Mouse (Mus musculus): ENCODE results near the gene Trarg1. TPM values are rescaled to one million over a fixed set of nuclear protein-coding genes. Genes with fewer than 3 reads are reported as not detected.

Trarg1 gene
- polyA plus RNA-seq, 1 experiment from 2014 or later, result 0.61 TPM

DNA sequence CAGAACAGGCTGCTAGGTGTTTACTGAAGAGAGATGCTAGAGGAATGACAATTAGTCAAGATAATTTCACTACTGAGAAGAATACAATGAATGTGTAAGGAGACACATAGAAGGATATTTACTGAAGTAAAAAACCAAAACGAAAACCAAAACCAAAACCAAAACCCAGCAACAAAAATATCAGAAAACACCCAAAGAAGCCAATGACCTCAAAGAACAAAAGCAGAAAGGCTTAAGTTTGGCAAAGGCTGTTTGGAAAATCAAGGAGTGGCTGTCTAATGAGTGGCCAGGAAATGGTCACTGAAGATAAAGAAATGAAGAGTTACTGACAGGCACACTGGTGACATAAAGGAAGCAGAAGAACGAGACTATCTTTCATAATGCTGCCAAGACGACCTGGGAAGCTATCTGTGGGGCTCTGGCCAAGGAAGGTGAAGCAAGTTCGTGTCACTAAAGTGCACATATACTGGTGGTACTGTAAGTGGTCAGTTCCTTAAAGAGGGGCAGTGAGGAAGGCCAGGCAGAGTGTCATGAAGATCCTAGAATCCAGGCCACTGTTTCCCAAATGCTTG, 56.2 kb downstream of the Trarg1 start:
- H3K27me3 ChIP-seq, result no peaks in the 10 kb centered on the region
- no peak overlapping the region for H3K27ac ChIP-seq
- H3K4me2 ChIP-seq (replicated peaks), result no peak overlapping the region
- H3K9ac ChIP-seq, result no peak overlapping the region
- WGBS, result 81% methylated on average over 4 of the region's 4 CpGs
- ATAC-seq (ENCODE audit: insufficient number of reproducible peaks, insufficient read depth, low FRiP score, low TSS enrichment), result no peak
- H3K36me3 ChIP-seq, result peaks cover 50% of the 10 kb centered on the region
- no peaks in the 10 kb centered on the region for H3K9me3 ChIP-seq
- no peaks in the 10 kb centered on the region for H3K4me1 ChIP-seq
- no peak overlapping the region for H3K4me3 ChIP-seq

GRCm38 (mm10) chr11:76739125-76739524, 59.5 kb downstream of the Trarg1 start:
- Histone ChIP-seq H3K27me3 (no peaks in the 10 kb centered on the region), H3K4me2 (replicated peaks) (no peak overlapping the region), H3K4me3 (no peak overlapping the region), H3K9ac (no peak overlapping the region), H3K27ac (no peak overlapping the region), H3K36me3 (peaks cover 47% of the 10 kb centered on the region), H3K4me1 (no peaks in the 10 kb centered on the region), H3K9me3 (no peaks in the 10 kb centered on the region)
- 75% methylated on average over 6 of the region's 6 CpGs for WGBS
- ATAC-seq (ENCODE audit: insufficient number of reproducible peaks, insufficient read depth, low FRiP score, low TSS enrichment), result no peak

DNA sequence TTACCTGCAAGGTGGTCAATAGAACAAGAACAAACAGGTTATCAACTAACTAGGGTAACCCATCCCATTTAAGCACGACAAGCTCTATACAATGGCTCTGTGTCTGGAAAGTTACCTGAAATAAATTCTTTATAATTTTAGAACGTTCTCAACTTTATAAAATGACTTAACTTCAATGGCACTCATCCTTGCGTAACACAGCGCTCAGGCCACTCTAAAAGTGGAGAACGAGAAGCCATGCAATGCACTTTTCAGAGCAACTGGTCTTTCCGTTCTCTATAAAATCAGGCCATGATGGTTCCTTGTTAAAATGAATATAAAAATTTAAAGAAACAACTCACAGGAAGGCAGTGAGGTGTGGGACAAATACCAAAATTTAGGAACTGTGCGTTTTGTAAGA, 62.9 kb downstream of the Trarg1 start:
- no peaks in the 10 kb centered on the region for H3K9me3 ChIP-seq
- H3K27me3 ChIP-seq, result no peaks in the 10 kb centered on the region
- WGBS, result 97% methylated on average over 7 of the region's 7 CpGs
- no peak overlapping the region for H3K4me2 ChIP-seq (replicated peaks)
- H3K9ac ChIP-seq, result no peak overlapping the region
- no peak overlapping the region for H3K4me3 ChIP-seq
- no peaks in the 10 kb centered on the region for H3K4me1 ChIP-seq
- no peak for ATAC-seq (ENCODE audit: insufficient number of reproducible peaks, insufficient read depth, low FRiP score, low TSS enrichment)
- peaks cover 41% of the 10 kb centered on the region for H3K36me3 ChIP-seq
- H3K27ac ChIP-seq, result no peak overlapping the region

DNA sequence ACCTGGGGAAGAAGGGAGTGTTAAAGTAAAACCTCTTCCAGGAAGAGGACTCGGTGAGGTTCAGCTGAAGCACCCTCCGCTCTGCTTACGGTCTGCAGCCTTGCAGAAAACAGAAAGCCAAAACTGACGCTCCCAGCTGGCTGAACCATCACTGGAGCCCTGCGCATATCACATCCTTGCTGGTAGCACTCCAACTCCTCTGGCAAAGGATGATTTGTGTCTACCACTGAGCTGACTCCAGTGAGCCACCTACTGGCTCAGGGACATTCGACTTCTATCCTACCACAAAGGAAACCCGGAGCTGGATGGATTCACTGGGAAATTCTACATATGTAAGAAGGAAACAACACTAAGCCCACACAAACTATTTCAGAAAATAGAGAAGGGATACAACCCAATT, 64.9 kb downstream of the Trarg1 start:
- no peak overlapping the region for H3K27ac ChIP-seq
- no peaks in the 10 kb centered on the region for H3K4me1 ChIP-seq
- no peaks in the 10 kb centered on the region for H3K9me3 ChIP-seq
- H3K36me3 ChIP-seq, result peaks cover 58% of the 10 kb centered on the region
- H3K4me2 ChIP-seq (replicated peaks), result no peak overlapping the region
- ATAC-seq (ENCODE audit: insufficient number of reproducible peaks, insufficient read depth, low FRiP score, low TSS enrichment), result no peak
- H3K4me3 ChIP-seq, result no peak overlapping the region
- 76% methylated on average over 7 of the region's 7 CpGs for WGBS
- no peak overlapping the region for H3K9ac ChIP-seq
- no peaks in the 10 kb centered on the region for H3K27me3 ChIP-seq

DNA sequence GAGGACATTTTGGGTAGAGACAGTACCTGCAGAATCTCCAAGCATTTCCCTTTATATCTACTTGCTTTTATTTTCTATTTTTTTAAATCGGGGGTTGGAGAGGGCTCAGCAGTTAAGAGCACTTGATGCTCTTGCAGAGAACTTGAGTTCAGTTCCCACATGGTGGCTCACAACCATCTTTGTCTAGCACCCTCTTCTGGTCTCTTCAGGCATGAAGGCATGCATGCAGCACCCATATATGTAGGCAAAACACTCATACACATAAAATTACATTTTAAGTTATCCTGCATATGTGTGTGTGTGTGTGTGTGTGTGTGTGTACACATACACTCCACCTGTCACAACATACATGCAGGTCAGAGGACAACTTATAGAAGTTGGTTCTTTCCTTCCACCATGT, 66.3 kb downstream of the Trarg1 start:
- no peak overlapping the region for H3K4me3 ChIP-seq
- WGBS, result 96% methylated on average over 1 of the region's 1 CpGs
- H3K4me1 ChIP-seq, result no peaks in the 10 kb centered on the region
- H3K27me3 ChIP-seq, result no peaks in the 10 kb centered on the region
- ATAC-seq (ENCODE audit: insufficient number of reproducible peaks, insufficient read depth, low FRiP score, low TSS enrichment), result no peak
- no peak overlapping the region for H3K9ac ChIP-seq
- H3K27ac ChIP-seq, result no peak overlapping the region
- H3K36me3 ChIP-seq, result peaks cover 70% of the 10 kb centered on the region
- no peaks in the 10 kb centered on the region for H3K9me3 ChIP-seq
- H3K4me2 ChIP-seq (replicated peaks), result no peak overlapping the region

Other genes with a start within 250 kb of the Trarg1 start
- 46.7 and 48.6 TPM in 2 replicates for gene Abr, start 57.5 kb upstream of the Trarg1 start, polyA plus RNA-seq (2016; fragmentation: Nextera tagmentation; extraction: Ambion mirVana)
- gene Bhlha9, start 7.3 kb upstream of the Trarg1 start, polyA plus RNA-seq (2016; fragmentation: Nextera tagmentation; extraction: Ambion mirVana), result 0.13 TPM in 1 of 2 replicates, not detected in the other
- gene Gosr1, start 83.8 kb downstream of the Trarg1 start, polyA plus RNA-seq (2016; fragmentation: Nextera tagmentation; extraction: Ambion mirVana), result 24.3 and 26.8 TPM in 2 replicates
- 15.0 and 15.2 TPM in 2 replicates for gene Cpd, start 167.2 kb downstream of the Trarg1 start, polyA plus RNA-seq (2016; fragmentation: Nextera tagmentation; extraction: Ambion mirVana)
- not detected in 2 replicates for gene Tmigd1, start 222.4 kb downstream of the Trarg1 start, polyA plus RNA-seq (2016; fragmentation: Nextera tagmentation; extraction: Ambion mirVana)
- 186 and 195 TPM in 2 replicates for gene Blmh, start 245.0 kb downstream of the Trarg1 start, polyA plus RNA-seq (2016; fragmentation: Nextera tagmentation; extraction: Ambion mirVana)